Mouse (Mus musculus) thymus, postnatal 4 days (tissue): ENCODE measurements around the gene Cutc.
A peak's percentile ranks its signal among the peaks of the same experiment; 100 is the strongest.

ENCODE experiments used
- DNase-seq: peaks from one replicate; pipeline ENCODE4 v3.0.0; 2021

The Cutc gene

GRCm38 (mm10) chr19:43754237-43754636 lies 1.4 kb downstream of the Cutc start:
- no peak for DNase-seq

GRCm38 (mm10) chr19:43754872-43755271 lies 2.1 kb downstream of the Cutc start:
- no peak for DNase-seq

- peak; percentile 94 for DNase-seq
Measured at GRCm38 (mm10) chr19:43760504-43760903, 7.7 kb downstream of the Cutc start.

DNA sequence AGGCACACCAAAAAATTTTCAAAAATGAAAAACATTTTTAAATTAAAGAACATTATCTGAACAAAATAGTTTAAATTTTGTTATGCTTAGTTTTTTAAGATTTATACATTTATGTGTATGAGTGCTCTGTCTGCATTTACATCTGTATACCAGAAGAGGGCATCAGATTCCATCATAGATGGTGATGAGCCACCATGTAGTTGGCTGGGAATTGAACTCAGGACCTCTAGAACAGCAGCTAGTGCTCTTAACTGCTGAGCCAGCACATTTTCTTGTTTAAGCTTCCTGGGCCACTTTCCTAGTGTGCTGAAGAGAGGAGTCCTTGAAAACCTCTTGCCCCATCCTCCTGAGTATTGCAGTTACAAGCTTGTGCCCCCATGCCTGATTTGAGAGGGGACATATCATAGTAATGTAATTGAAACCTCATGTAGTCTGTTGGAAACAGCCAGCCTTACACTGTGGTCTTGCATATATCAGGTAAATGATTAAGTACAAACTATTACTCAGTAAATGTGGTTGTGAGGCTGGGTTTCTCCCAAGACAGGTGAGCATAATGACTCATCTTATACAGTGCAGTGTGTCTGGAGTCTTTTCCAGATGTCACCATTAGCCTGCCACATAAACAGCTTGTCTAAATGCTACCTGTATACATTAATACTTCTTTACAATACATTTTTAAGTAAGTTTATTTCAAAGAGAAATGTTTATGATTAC lies 8.9 kb downstream of the Cutc start:
- DNase-seq, result no peak

DNA sequence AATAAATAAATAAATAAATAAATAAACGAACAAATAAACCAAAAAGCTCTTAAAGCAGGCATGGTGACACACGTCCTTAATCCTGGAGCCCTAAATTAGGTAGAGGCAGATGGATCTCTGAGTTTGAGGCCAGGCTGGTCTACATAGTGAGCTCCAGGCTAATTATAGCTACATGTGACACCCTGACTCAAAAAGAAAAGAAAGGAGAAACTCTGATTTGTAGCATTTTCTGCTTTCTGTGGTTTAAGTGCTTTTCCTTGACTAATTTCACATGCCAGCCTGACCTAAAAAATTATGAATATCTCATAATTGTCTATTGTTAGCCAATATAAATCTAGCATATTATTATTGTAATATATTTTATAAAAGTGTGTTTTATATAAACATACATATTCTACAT lies 9.6 kb downstream of the Cutc start:
- DNase-seq, result no peak

DNA sequence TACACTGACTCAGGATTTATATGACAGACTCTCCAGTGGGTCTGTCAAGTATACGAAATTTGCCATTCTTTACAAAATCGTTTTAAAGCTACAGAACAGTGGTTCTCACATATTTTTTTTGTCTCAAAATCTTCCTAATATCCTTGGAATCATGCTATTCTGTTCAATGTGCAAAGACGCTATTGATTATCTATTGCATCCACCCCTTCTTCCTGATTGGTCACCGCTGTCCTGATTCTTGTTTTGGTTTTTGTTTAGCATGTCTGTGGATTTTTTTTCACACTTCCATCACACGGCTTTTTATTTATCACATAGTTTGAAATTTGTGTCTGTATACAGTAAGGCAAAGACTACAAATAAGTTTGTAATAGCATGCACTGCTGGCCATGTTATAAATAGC lies 13.7 kb downstream of the Cutc start:
- DNase-seq, result no peak

GRCm38 (mm10) chr19:43767549-43768322 lies 14.9 kb downstream of the Cutc start:
- no peak for DNase-seq

- no peak for DNase-seq
Measured at GRCm38 (mm10) chr19:43769366-43769960, 16.7 kb downstream of the Cutc start.

GRCm38 (mm10) chr19:43770584-43770983 lies 17.8 kb downstream of the Cutc start:
- DNase-seq, result no peak

- no peak for DNase-seq
Measured at GRCm38 (mm10) chr19:43771499-43771969, 18.7 kb downstream of the Cutc start.

DNA sequence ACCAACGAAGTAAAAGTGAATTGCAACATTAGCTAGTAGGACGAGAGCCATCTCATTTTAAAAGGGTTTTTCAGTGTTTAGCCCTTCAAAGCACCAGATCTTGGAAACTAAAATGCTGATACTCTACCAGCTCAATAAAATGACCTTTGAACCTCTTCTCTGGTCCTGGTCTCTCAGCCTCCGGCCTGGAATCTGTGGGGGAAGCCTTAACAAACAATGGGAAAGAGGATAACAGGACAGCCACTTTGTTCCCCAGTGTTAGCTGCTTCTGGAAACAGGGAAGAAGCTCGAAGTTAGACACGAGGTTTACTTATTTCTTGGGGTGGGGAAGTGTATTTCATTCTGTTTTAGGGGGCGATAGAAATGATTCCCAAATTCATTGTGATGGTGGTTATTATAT lies 19.5 kb downstream of the Cutc start:
- DNase-seq, result no peak

- no peak for DNase-seq
Measured at GRCm38 (mm10) chr19:43775433-43775832, 22.6 kb downstream of the Cutc start.

- DNase-seq, result no peak
Measured at GRCm38 (mm10) chr19:43776561-43776960, 23.8 kb downstream of the Cutc start.

DNA sequence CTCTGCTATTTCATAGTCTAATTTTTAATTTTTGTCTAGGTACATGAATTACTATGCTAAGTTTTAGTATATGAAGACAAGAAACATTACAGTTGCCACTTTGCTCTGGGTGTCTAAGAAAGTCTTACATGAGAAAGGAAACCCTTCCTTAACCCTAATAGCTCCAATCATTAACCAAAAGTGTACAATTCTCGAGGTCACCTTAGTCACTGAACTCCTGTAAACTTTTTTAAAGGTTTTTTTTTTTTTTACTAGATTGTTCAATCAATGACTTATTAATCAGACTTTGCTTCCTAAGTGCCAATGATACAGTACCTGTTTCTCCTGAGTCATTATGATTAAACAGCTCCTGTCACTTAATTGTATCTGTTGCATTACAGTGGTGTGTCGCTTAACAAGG lies 24.5 kb downstream of the Cutc start:
- no peak for DNase-seq

GRCm38 (mm10) chr19:43780391-43780790 lies 27.6 kb downstream of the Cutc start:
- no peak for DNase-seq

GRCm38 (mm10) chr19:43781980-43782379 lies 29.2 kb downstream of the Cutc start, which contains the start of gene Abcc2:
Gene Abcc2 (plus strand): TSS chr19:43782192.
- DNase-seq, result no peak

GRCm38 (mm10) chr19:43784761-43785160 lies 32.0 kb downstream of the Cutc start:
- no peak for DNase-seq

- no peak for DNase-seq
Measured at GRCm38 (mm10) chr19:43786249-43787026, 33.6 kb downstream of the Cutc start.

DNA sequence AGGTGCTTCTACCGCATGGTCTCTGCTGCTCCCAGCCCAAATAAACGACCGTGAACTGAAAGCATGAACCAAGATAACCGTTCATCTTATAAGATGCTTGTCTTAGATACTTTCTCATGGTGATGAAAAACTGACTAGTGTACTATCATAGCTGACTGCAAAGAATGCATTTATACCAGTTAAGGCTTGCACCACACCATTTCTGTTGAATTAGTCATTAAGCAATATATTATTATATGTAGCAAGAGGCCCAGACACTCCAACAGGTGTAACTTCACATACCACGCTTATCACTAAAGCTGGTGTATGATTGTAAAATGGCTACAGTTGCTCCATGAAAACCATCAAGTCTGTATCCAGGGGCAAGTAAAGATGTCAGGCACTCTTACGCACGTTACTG lies 37.0 kb downstream of the Cutc start:
- no peak for DNase-seq

- no peak for DNase-seq
Measured at GRCm38 (mm10) chr19:43792537-43792936, 39.7 kb downstream of the Cutc start.

- no peak for DNase-seq
Measured at GRCm38 (mm10) chr19:43793951-43794350, 41.2 kb downstream of the Cutc start.

- DNase-seq, result no peak
Measured at GRCm38 (mm10) chr19:43795511-43795910, 42.7 kb downstream of the Cutc start.

- DNase-seq, result no peak
Measured at GRCm38 (mm10) chr19:43797216-43797615, 44.4 kb downstream of the Cutc start.
